8 mouse cellular contexts compared by ENCODE assay signal in genomic region chr3:134302681-134303491, GRCm38 (mm10).
DNase-seq lines count a peak whose midpoint lies in the region; ATAC-seq and TF ChIP-seq lines count a peak whose summit lies in the region.

No protein-coding gene starts in this region.

- peak overlapping the region; percentile 49 for H3K4me2 ChIP-seq in kidney, embryonic 16.5 days (replicated peaks; ENCODE audit: low read depth, low read length)
- H3K4me2 ChIP-seq in forebrain, postnatal 0 days (ENCODE audit: low read depth), result peak overlapping the region; percentile 62

- ATAC-seq in kidney, embryonic 16.5 days (ENCODE audit: low FRiP score, low TSS enrichment), result no peak
- peak; percentile 79 for ATAC-seq in forebrain, postnatal 0 days

- H3K9me3 ChIP-seq in kidney, embryonic 16.5 days (ENCODE audit: low read length), result no peaks in the 10 kb centered on the region
- H3K9me3 ChIP-seq in forebrain, postnatal 0 days (ENCODE audit: low read length), result no peaks in the 10 kb centered on the region

- H3K4me1 ChIP-seq in kidney, embryonic 16.5 days (ENCODE audit: insufficient read depth, low read length), result peaks cover 12% of the 10 kb centered on the region
- peaks cover 7% of the 10 kb centered on the region; the same call in 1 of the 2 replicates for H3K4me1 ChIP-seq in forebrain, postnatal 0 days (ENCODE audit: insufficient read depth)
- no peaks in the 10 kb centered on the region for H3K4me1 ChIP-seq in olfactory bulb, adult 2 months (ENCODE audit: control insufficient read depth, insufficient read depth, low read length)

- no peak overlapping the region for H3K27ac ChIP-seq in kidney, embryonic 16.5 days (ENCODE audit: low read length)
- H3K27ac ChIP-seq in forebrain, postnatal 0 days (ENCODE audit: low read depth, low read length), result peak overlapping the region; percentile 24
- no peak overlapping the region for H3K27ac ChIP-seq in olfactory bulb, adult 2 months (ENCODE audit: insufficient read depth, low read depth, low read length)

- H3K4me3 ChIP-seq in kidney, embryonic 16.5 days (ENCODE audit: low read length), result peak overlapping the region; percentile 27
- H3K4me3 ChIP-seq in forebrain, postnatal 0 days (ENCODE audit: low read depth, low read length), result peak overlapping the region; percentile 33
- H3K4me3 ChIP-seq in olfactory bulb, adult 2 months (ENCODE audit: insufficient read depth, low read depth, low read length), result peak overlapping the region; percentile 15; the same call in 1 of the 2 replicates

- no peak for DNase-seq in kidney, adult 11 months
- peak; percentile 7 for DNase-seq in cerebellum, adult 9-11 months
- DNase-seq in forebrain, postnatal 0 days, result peak; percentile 53
- DNase-seq in layer of hippocampus, postnatal 25 days (ENCODE audit: extremely low spot score in 1 of 2, low spot score in 1 of 2), result peak; percentile 6 to 12
- DNase-seq in adipocyte (ENCODE audit: low spot score), result no peak
- no peak for DNase-seq in c-Kit-positive CD71-positive TER-119-positive erythroid progenitor cells, embryonic 14.5 days (ENCODE audit: low spot score)

- H3K9ac ChIP-seq in kidney, embryonic 16.5 days (replicated peaks; ENCODE audit: low read length), result no peak overlapping the region
- peak overlapping the region; percentile 44 for H3K9ac ChIP-seq in forebrain, postnatal 0 days

- no peaks in the 10 kb centered on the region for H3K36me3 ChIP-seq in kidney, embryonic 16.5 days (ENCODE audit: insufficient read depth, low read length)
- no peaks in the 10 kb centered on the region for H3K36me3 ChIP-seq in forebrain, postnatal 0 days (ENCODE audit: insufficient read depth)

- H3K27me3 ChIP-seq in kidney, embryonic 16.5 days (ENCODE audit: insufficient read depth, low read length), result no peaks in the 10 kb centered on the region
- H3K27me3 ChIP-seq in forebrain, postnatal 0 days (ENCODE audit: insufficient read depth, low read length), result no peaks in the 10 kb centered on the region

- no peak for TF ChIP-seq POLR2A in olfactory bulb, adult 2 months (IDR thresholded peaks at IDR 0.05; ENCODE audit: insufficient read depth, low read depth, low read length)

- WGBS in kidney, embryonic 16.5 days, result 25% methylated on average over 21 of the region's 21 CpGs
- 5% methylated on average over 21 of the region's 21 CpGs for WGBS in forebrain, postnatal 0 days
- WGBS in olfactory bulb, adult 2 months, result 7% methylated on average over 21 of the region's 21 CpGs

- TF ChIP-seq CTCF in forebrain, postnatal 0 days (IDR thresholded peaks at IDR 0.05; ENCODE audit: low read depth), result no peak
- no peak for TF ChIP-seq CTCF in olfactory bulb, adult 2 months (IDR thresholded peaks at IDR 0.05; ENCODE audit: insufficient read depth, low read depth, low read length)

Comparison
In these comparisons a context has a peak if more than half of its experiments do, and no peak if none do; other contexts are left out.
1. DNase-seq: peak in cerebellum, adult 9-11 months (single experiment), forebrain, postnatal 0 days (single experiment) and layer of hippocampus, postnatal 25 days (2 of 2); none in kidney, adult 11 months (single experiment), adipocyte (single experiment) and c-Kit-positive CD71-positive TER-119-positive erythroid progenitor cells, embryonic 14.5 days (single experiment).
2. Peak in every context shown above with its lines, with median percentiles within 50 percentile points of each other: H3K4me3 ChIP-seq.